Mouse (Mus musculus): ENCODE measurements around the gene Depdc5. TPM values are rescaled to one million over a fixed set of nuclear protein-coding genes. Genes with fewer than 3 reads are reported as not detected.

Gene Depdc5
- polyA plus RNA-seq, 1 experiment from 2014 or later = 14.4 TPM

DNA sequence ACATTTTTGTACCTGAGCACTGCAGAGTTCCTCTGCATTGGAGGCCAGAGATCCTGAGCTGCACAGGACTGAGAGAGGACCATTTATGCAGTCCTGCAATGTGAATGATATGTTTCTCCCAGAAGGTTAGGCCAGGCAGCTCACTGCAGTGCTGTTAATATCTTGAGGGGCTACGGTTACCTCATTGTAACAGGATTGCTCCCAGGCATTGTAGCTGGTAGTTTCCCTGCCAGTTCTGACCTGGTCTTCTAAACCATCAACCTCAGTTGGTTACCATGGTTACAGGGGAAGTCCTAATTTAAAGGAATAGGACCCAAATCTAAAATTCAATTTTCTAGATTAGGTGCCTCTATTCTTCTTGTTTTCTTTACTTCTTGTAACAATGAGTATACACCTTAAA is 121.9 kb downstream of the Depdc5 start:
- H3K27me3 ChIP-seq (replicated peaks) = no peaks in the 10 kb centered on the region
- no peaks in the 10 kb centered on the region for H3K9me3 ChIP-seq (replicated peaks)
- no peak overlapping the region for H3K9ac ChIP-seq
- H3K4me3 ChIP-seq = no peak overlapping the region
- ATAC-seq = no peak
- H3K36me3 ChIP-seq = peaks cover 66% of the 10 kb centered on the region
- peaks cover 6% of the 10 kb centered on the region; the same call in 1 of the 2 replicates for H3K4me1 ChIP-seq
- WGBS (ENCODE audit: insufficient replicate concordance) = 76% methylated on average over 1 of the region's 1 CpGs
- H3K27ac ChIP-seq = no peak overlapping the region
- H3K4me2 ChIP-seq = no peak overlapping the region

DNA sequence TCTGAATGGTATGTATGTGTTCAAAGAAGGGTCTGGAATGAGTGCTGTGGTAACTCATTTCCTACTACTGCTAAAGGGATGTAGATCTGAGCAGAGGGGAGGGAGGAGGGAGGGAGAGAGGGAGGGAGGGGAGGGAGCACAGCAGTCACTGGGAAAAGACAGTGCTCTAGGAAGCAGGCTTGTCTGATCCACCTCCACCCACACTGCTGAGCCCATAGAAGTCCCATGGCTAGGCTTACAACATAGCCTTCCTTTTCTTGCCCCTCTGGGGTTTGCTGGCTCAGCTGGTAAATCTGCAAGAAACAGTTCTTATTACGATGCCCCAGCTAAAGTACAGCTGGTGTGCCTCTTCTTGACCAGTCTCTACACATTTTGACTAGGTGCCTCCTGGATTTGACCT is 124.4 kb downstream of the Depdc5 start:
- peaks cover 6% of the 10 kb centered on the region; the same call in 1 of the 2 replicates for H3K4me1 ChIP-seq
- H3K36me3 ChIP-seq = peaks cover 45% of the 10 kb centered on the region
- no peak for ATAC-seq
- 46% methylated on average over 1 of the region's 1 CpGs for WGBS (ENCODE audit: insufficient replicate concordance)
- no peak overlapping the region for H3K4me2 ChIP-seq
- H3K27ac ChIP-seq = no peak overlapping the region
- H3K4me3 ChIP-seq = no peak overlapping the region
- no peaks in the 10 kb centered on the region for H3K27me3 ChIP-seq (replicated peaks)
- H3K9me3 ChIP-seq (replicated peaks) = no peaks in the 10 kb centered on the region
- no peak overlapping the region for H3K9ac ChIP-seq

DNA sequence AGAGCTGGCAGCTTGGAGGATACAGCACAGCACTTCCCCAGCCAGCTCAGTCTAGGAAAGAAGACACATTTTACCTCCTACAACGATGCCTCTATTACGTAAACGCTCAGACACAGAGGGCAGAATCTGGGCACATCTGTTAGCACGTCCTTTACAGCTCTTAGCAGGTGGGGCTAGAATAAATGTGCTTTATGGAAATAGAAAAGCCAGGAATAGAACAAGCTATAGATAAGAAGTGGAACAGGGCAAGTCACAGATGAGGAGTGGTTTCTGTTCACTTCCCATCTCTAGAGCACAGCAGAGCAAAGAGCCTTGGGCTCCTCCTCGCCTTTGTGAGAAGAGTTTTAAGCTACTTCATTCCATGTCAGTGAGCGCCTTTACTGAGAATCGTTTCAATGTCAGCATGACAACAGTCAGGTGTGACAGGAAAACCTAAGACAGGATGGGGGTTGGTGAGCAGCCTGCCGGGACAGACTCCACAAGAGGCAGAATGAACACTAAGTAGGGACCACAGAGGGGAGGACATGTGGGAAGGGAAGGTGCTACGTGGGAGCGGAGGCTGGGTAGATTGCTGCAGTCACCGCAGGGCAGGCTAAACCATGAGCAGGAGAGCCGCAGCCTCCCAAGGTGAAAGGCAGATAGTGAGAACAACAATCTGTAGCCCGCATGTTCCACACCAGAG is 126.6 kb downstream of the Depdc5 start:
- Histone ChIP-seq H3K9me3 (replicated peaks) (no peaks in the 10 kb centered on the region), H3K4me2 (no peak overlapping the region), H3K27ac (no peak overlapping the region), H3K27me3 (replicated peaks) (no peaks in the 10 kb centered on the region), H3K9ac (no peak overlapping the region), H3K36me3 (peaks cover 23% of the 10 kb centered on the region), H3K4me3 (no peak overlapping the region), H3K4me1 (peaks cover 6% of the 10 kb centered on the region; the same call in 1 of the 2 replicates)
- no peak for ATAC-seq
- 75% methylated on average over 13 of the region's 13 CpGs for WGBS (ENCODE audit: insufficient replicate concordance)

DNA sequence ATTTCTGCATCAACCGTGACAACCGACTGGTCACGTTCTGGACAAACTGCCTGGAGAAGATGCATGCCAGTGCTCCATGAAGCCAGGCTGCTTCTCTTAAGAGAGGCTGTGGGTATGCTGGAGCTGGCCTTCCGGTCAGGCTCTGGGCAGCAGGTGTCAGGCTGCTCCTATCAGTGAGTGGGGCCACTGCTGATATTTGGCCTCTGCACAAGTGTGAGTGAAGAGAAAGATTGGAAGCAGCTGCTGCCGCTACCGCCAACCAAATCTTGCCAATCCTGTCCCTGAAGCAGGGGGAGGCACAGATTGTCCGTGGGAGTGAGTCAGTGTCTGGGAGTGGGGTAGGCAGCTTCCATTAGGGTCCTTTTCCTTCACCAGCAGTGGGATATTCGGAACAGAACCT is 127.7 kb downstream of the Depdc5 start:
- H3K27me3 ChIP-seq (replicated peaks) = no peaks in the 10 kb centered on the region
- peaks cover 20% of the 10 kb centered on the region for H3K36me3 ChIP-seq
- no peaks in the 10 kb centered on the region for H3K9me3 ChIP-seq (replicated peaks)
- H3K27ac ChIP-seq = no peak overlapping the region
- WGBS (ENCODE audit: insufficient replicate concordance) = 74% methylated on average over 8 of the region's 8 CpGs
- H3K4me2 ChIP-seq = no peak overlapping the region
- H3K4me3 ChIP-seq = no peak overlapping the region
- H3K9ac ChIP-seq = no peak overlapping the region
- ATAC-seq = no peak
- peaks cover 6% of the 10 kb centered on the region; the same call in 1 of the 2 replicates for H3K4me1 ChIP-seq

DNA sequence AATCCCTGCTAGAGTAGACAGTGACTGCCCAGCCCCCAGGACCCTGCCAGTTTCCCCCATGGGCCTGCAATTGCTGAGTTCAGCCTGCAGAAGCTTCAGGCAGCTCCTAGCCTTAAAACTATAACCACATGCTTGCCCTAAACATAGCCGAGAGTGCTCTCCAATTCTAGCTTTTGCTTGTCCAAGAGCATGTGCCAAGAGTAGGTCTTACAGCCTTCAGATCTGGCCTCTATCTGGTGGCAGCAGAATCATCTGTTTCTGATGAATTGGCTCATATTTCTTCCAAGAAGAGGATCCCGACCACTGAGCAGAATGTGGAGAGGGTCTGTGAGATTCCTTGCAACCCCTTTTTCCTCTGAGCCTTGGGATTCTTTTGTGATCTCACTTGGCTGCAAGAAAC is 131.0 kb downstream of the Depdc5 start:
- H3K36me3 ChIP-seq = peaks cover under 1% of the 10 kb centered on the region; the same call in 1 of the 2 replicates
- ATAC-seq = no peak
- peaks cover 14% of the 10 kb centered on the region; the same call in 1 of the 2 replicates for H3K27me3 ChIP-seq (replicated peaks)
- H3K9me3 ChIP-seq (replicated peaks) = no peaks in the 10 kb centered on the region
- H3K27ac ChIP-seq = no peak overlapping the region
- no peak overlapping the region for H3K4me2 ChIP-seq
- H3K4me1 ChIP-seq = no peaks in the 10 kb centered on the region
- no peak overlapping the region for H3K9ac ChIP-seq
- H3K4me3 ChIP-seq = no peak overlapping the region
- 50% methylated on average over 2 of the region's 2 CpGs for WGBS (ENCODE audit: insufficient replicate concordance)

DNA sequence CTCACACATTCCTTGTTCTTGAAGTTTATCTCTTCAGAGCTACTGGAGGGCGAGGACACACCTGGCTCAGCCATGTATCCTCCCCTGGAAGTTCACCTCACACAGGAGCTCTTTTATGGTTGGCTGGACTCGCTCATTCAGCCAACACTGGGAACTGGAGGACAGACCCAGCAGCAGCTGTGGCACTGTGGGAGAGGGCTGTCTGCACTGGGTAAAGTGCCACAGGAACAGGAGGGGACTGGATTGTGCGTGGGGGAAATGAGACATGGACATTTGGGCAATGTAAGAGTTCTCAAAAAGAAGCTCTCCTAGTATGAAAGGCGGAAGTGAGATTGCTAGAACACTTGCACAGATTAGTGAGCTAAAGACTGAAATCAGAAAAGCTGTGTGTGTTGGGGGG is 132.3 kb downstream of the Depdc5 start:
- Histone ChIP-seq H3K27ac (no peak overlapping the region), H3K4me2 (no peak overlapping the region), H3K9me3 (replicated peaks) (no peaks in the 10 kb centered on the region), H3K36me3 (no peaks in the 10 kb centered on the region), H3K4me1 (no peaks in the 10 kb centered on the region), H3K27me3 (replicated peaks) (peaks cover 15% of the 10 kb centered on the region; the same call in 1 of the 2 replicates), H3K4me3 (no peak overlapping the region), H3K9ac (no peak overlapping the region)
- WGBS (ENCODE audit: insufficient replicate concordance) = 56% methylated on average over 4 of the region's 4 CpGs
- no peak for ATAC-seq

DNA sequence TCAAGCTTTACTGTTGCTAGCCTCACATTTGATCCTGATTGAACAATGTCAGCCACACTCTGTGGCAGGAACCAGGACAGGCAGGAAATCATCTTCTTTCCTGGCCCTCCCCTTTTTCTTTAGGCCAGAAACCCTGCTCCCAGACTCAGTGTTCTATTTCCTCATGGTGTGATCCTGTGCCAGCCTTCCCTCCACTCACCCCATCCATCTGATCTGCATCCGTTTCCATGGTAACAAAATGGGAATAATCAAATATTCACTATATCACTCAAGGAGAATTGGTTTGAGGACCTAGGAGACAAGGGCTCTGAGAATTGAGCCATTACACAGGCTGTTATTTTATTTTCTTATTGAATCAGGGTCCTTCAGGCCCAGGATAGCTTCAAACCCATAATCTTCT is 133.1 kb downstream of the Depdc5 start:
- peaks cover 15% of the 10 kb centered on the region; the same call in 1 of the 2 replicates for H3K27me3 ChIP-seq (replicated peaks)
- no peaks in the 10 kb centered on the region for H3K9me3 ChIP-seq (replicated peaks)
- no peak overlapping the region for H3K4me2 ChIP-seq
- no peak overlapping the region for H3K27ac ChIP-seq
- no peaks in the 10 kb centered on the region for H3K36me3 ChIP-seq
- no peak overlapping the region for H3K4me3 ChIP-seq
- ATAC-seq = no peak
- H3K4me1 ChIP-seq = no peaks in the 10 kb centered on the region
- WGBS (ENCODE audit: insufficient replicate concordance) = 64% methylated on average over 1 of the region's 1 CpGs
- no peak overlapping the region for H3K9ac ChIP-seq

DNA sequence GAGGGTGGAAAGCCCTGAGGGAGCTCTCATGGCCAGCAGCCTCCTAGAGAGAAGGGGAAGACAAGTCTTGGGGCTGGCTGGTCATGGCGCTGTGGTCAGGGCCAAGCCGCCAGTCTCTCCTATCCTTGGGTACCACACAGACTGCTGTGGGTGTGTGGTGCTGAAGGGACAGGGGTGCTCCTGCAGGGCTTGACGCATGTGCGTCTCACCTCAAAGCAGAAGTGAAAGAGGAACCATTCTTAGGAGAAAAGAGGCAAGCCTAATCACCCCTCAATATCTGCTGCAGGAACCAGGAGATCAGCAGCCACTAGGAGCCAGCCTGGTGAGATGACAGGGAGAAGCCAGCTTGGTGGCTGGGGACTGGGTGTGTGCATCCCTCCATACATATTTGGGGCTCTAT is 134.2 kb downstream of the Depdc5 start:
- H3K4me1 ChIP-seq = no peaks in the 10 kb centered on the region
- no peaks in the 10 kb centered on the region for H3K9me3 ChIP-seq (replicated peaks)
- WGBS (ENCODE audit: insufficient replicate concordance) = 5% methylated on average over 4 of the region's 4 CpGs
- no peak overlapping the region for H3K4me3 ChIP-seq
- no peak overlapping the region for H3K4me2 ChIP-seq
- no peaks in the 10 kb centered on the region for H3K36me3 ChIP-seq
- ATAC-seq = no peak
- H3K9ac ChIP-seq = no peak overlapping the region
- no peak overlapping the region for H3K27ac ChIP-seq
- H3K27me3 ChIP-seq (replicated peaks) = peaks cover 17% of the 10 kb centered on the region; the same call in 1 of the 2 replicates

DNA sequence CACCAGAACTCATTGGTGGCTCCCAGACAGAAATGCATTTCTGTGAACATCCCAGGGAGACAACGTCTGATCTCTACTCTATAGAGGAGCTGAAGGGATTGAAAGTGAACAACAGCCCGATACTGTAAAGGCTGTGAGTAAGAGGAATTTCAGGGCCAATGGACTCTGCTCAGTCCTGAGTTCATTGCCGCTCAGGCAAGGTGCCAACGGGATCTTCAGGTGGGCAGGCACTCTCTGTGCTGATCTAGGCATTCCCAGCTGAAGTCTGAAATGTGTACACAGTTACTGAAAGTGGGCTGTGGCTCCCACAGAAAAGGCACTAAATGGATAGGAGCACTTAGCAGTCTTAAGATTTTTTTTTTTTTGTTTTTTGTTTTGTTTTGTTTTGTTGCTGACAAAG is 135.3 kb downstream of the Depdc5 start:
- no peak for ATAC-seq
- no peaks in the 10 kb centered on the region for H3K4me1 ChIP-seq
- 73% methylated on average over 4 of the region's 4 CpGs for WGBS (ENCODE audit: insufficient replicate concordance)
- H3K27me3 ChIP-seq (replicated peaks) = peaks cover 21% of the 10 kb centered on the region; the same call in 1 of the 2 replicates
- H3K9me3 ChIP-seq (replicated peaks) = no peaks in the 10 kb centered on the region
- H3K9ac ChIP-seq = no peak overlapping the region
- H3K4me3 ChIP-seq = no peak overlapping the region
- no peaks in the 10 kb centered on the region for H3K36me3 ChIP-seq
- H3K27ac ChIP-seq = no peak overlapping the region
- no peak overlapping the region for H3K4me2 ChIP-seq

DNA sequence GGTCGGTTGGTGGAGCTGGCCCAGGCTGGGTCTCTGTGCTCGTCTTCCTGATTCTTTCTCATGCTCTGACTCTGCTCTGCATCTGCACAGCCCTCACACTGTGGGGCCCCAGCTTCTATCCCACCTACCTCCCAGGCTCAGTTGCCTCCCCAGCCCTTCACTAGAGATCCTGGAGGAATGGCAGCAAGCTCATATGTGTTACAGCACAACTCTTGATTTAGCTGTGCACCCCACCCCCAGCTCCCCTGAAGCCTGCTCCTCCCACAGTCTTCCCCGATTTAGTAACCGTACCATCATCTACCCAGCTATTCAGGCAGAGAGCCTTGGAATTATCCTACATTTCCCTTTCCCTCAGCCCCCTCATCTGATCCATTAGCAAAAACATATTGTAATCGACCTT is 137.6 kb downstream of the Depdc5 start:
- Histone ChIP-seq H3K4me3 (no peak overlapping the region), H3K9ac (no peak overlapping the region), H3K27me3 (replicated peaks) (peaks cover 21% of the 10 kb centered on the region; the same call in 1 of the 2 replicates), H3K36me3 (no peaks in the 10 kb centered on the region), H3K9me3 (replicated peaks) (no peaks in the 10 kb centered on the region), H3K27ac (no peak overlapping the region), H3K4me1 (no peaks in the 10 kb centered on the region; the same call in 1 of the 2 replicates), H3K4me2 (no peak overlapping the region)
- WGBS (ENCODE audit: insufficient replicate concordance) = 64% methylated on average over 5 of the region's 5 CpGs
- ATAC-seq = no peak

DNA sequence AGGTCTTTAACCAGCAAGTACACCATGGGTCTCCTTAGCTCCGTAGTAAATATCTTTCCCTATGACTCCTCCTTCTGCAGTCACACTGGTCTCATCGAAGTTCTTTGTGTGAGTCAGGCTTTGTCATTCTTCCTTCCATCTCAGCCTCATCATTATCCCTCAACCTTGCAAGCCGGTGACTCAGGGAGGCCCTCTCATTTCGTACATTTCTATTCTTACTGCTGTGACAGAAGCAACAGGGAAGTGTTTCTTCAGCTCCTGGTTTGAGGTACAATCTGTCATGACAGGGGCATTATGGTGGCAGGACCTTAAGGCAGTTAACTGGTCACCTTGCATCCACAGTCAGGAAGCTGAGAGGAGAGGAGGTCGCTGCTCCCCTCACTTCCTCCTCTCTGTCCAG is 139.3 kb downstream of the Depdc5 start:
- ATAC-seq = no peak
- no peaks in the 10 kb centered on the region for H3K36me3 ChIP-seq

DNA sequence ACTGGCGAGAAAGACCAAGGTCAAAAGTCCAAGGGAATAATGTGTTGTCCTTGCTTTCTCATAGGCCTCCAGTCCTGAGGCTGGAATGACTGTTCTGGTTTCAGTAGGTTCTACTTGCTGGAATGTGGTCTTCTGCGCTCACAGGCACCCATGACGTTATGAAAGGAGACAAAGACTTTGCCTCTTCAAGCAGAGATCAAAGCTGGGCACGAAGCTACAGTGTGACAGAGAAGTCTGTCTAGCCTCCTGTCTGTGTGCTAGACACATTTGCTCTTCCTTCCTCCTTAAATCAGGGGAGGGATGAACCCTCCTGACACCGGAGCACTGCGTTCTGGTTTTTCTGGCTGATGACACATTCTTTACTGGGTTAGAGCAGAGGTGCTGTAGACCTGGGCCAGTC is 140.0 kb downstream of the Depdc5 start:
- ATAC-seq = no peak
- Histone ChIP-seq H3K9me3 (replicated peaks) (no peaks in the 10 kb centered on the region), H3K27me3 (replicated peaks) (peaks cover 10% of the 10 kb centered on the region; the same call in 1 of the 2 replicates), H3K27ac (no peak overlapping the region), H3K4me2 (no peak overlapping the region), H3K4me1 (no peaks in the 10 kb centered on the region; the same call in 1 of the 2 replicates), H3K36me3 (no peaks in the 10 kb centered on the region), H3K4me3 (no peak overlapping the region), H3K9ac (no peak overlapping the region)
- WGBS (ENCODE audit: insufficient replicate concordance) = 56% methylated on average over 6 of the region's 6 CpGs

More for the DNA sequence above, 139.3 kb downstream of the Depdc5 start:
- H3K9ac ChIP-seq = no peak overlapping the region
- no peak overlapping the region for H3K27ac ChIP-seq
- H3K27me3 ChIP-seq (replicated peaks) = peaks cover 16% of the 10 kb centered on the region; the same call in 1 of the 2 replicates
- no peak overlapping the region for H3K4me2 ChIP-seq
- no peaks in the 10 kb centered on the region for H3K9me3 ChIP-seq (replicated peaks)
- WGBS (ENCODE audit: insufficient replicate concordance) = 65% methylated on average over 5 of the region's 5 CpGs
- no peak overlapping the region for H3K4me3 ChIP-seq
- no peaks in the 10 kb centered on the region; the same call in 1 of the 2 replicates for H3K4me1 ChIP-seq

All from liver, embryonic 12.5 days (tissue).